Mouse (Mus musculus) cerebellum, adult (tissue): ENCODE results near the gene Csnk1d.
A peak's percentile ranks its signal among the peaks of the same experiment; 100 is the strongest.

Source experiments
- ATAC-seq: cut with Nextera tagmentation; 2 replicates; pipeline ENCODE4 v1.9.2; 2017; ENCODE audit warnings: mild to moderate bottlenecking, moderate library complexity, mixed read lengths; ENCODE audit not compliant: insufficient number of reproducible peaks, low FRiP score, low TSS enrichment

The Csnk1d gene

DNA sequence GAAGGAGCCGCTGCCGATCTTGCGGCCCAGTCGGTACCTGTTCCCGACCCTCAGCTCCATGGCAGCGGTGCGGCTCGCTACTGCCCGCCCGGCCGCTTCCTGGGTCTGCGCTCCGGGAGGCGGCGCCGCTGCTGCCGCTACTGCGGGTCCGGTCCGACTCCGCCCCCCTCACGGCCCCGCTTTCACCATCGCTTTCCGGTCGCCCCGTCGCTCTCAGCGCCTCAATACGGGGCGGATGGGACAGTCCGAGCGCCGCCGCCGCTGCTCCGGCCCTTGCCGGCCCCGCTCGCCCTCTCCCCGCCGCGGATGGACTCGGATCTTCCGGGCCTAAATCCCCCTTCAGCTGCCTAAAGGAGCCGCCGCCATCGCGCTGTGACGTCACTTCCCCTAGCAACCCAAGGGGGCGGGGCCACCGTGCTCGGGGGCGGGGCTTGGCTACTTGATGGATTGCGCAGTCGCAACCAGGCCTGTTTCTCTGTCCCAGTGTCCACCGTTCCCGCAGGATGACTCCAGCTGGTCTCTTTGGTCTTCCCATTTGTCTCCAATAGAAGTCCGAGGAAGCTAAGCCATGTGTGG is at the start of gene Csnk1d:
Gene Csnk1d, minus strand, starts transcription at position 380 of the 576 bp plus-strand sequence.
- ATAC-seq: peak; percentile 74; the same call in 1 of the 2 replicates

DNA sequence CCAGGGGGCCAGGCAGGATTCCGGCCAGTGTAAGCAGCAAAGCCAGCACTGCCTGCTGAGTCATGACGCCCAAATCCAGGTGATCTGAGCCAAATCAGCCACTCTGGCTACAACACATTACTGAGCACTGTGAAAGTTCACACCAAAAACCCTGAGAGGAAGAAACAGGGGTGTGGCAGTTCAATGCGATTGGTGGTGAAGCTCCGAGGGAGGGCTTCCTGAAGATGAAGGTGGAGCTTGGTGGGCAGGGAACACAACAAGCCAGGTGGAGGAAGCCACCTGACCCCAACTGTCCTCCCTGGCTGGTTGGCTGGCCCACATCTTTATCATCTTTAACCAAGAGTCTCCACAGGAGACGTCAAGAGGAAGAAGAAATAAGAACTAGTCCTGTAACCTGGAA is 48.2 kb upstream of the Csnk1d start, which contains the start of gene Cd7:
Gene Cd7, minus strand, starts transcription at position 117 of the 400 bp plus-strand sequence.
- ATAC-seq: no peak

GRCm38 (mm10) chr11:121038366-121039240 is 47.5 kb upstream of the Csnk1d start:
- no peak for ATAC-seq

GRCm38 (mm10) chr11:121033118-121033517 is 42.0 kb upstream of the Csnk1d start:
- ATAC-seq: no peak

- ATAC-seq: no peak
These were observed 36.1 kb upstream of the Csnk1d start for GRCm38 (mm10) chr11:121027259-121027658.

- no peak for ATAC-seq
These were observed 33.0 kb upstream of the Csnk1d start for GRCm38 (mm10) chr11:121024163-121024562.

DNA sequence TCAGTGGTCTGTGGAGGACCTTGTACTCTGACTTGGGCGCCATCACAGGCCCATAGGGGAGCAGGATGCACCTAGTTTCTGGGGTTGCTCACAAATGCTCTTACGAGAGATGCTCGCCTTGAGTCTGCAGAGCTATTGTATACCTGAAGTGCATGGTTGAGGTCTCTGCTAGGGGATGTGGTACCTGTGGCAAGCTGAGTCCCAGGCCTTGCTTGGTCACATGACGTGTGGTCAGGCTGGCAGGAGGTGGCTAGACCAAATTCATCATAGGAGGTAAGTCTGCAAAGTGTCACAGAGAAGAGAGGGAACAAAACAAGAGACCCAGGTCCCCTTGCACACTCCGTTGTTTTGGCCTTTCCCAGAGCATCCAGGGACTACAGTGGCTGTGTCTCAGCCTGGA is 28.4 kb upstream of the Csnk1d start:
- ATAC-seq: no peak

DNA sequence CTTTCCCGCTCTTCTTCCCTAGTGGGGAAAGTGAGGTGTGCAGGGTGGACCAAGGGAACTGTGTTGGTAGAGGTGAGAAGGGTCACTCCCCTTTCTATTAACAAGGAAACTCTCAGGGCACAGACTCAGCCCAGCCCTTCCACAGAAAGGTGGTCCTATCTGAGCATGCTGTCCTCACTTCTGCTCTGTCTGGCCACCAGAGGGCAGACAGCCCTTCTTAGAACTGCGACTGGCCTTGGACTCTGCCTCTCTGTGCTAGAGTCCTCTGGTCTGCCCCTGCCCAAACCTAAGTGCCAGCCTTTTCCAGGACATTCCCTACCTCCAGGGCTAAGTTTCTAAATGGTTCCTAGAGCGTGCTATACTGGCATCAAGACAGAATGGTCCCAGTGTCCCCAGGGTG is 26.6 kb upstream of the Csnk1d start:
- ATAC-seq: no peak

GRCm38 (mm10) chr11:121015472-121015871 is 24.3 kb upstream of the Csnk1d start:
- ATAC-seq: no peak

- peak; percentile 76 for ATAC-seq
These were observed 23.8 kb upstream of the Csnk1d start for GRCm38 (mm10) chr11:121014896-121015300.

DNA sequence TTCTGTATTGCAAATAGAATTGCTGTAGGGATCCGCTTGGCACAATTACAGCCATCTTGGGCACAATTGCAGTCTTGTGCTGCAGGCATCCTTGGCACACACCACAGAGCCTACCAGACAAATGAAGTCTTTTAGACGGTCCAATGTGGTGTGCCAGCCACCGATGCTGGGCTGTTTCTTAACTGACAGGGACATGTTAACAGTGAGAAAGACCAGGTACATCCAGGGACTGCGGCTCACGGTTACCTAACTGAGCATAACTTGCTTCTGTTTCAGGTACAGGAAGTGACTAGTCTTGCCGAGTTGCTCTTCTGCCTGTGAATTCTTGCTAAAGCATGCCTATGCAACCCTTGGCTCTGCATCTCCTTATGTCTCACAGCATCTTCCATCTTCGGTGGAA is 22.5 kb upstream of the Csnk1d start:
- no peak for ATAC-seq

GRCm38 (mm10) chr11:121010044-121010755 is 19.1 kb upstream of the Csnk1d start:
- no peak for ATAC-seq

DNA sequence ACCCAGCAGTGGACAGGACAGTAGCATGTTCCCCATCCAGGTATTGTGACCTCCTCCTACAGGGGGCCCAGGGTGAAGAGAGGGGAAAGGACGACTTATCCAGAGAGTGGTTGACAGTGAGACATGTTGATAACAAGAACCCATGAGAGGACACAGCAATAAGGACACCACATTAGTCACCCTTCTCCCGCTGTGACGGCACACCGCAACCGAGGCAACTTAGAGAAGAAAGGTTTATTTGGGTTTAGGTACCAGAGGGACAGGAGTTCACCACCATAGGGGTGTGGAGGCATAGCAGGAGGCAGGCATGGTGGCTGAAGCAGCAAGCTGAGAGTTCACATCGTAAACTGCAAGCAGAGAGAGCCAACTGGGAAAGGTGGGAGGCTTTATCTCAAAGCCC is 15.1 kb upstream of the Csnk1d start:
- no peak for ATAC-seq

GRCm38 (mm10) chr11:121004281-121004680 is 13.2 kb upstream of the Csnk1d start:
- no peak for ATAC-seq

- ATAC-seq: no peak
These were observed 10.8 kb upstream of the Csnk1d start for GRCm38 (mm10) chr11:121001966-121002365.

- ATAC-seq: no peak
These were observed 3.6 kb upstream of the Csnk1d start for GRCm38 (mm10) chr11:120994741-120995140.

DNA sequence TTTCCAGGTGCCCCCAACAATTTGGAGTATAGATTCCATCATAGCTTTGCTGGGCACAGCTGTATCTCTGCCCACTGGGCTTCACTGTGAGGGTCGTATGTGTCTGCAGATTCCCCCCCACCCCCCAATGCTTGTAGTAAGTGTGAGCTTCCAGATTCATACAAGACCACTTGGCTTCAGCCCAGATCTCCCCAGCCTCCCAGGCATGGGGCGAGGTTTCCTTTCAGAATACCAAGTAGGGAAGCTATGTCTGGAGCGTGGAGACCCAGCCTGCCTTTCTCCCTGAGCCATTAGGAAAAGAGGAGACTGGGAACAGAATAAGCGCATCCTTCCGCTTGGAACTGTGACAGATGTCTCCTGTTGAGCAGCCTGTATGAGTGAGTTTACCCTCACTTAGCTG is 2.5 kb upstream of the Csnk1d start:
- no peak for ATAC-seq

- ATAC-seq: no peak
These were observed 1.9 kb upstream of the Csnk1d start for GRCm38 (mm10) chr11:120993080-120993479.

GRCm38 (mm10) chr11:120991791-120992190 is 661 bp upstream of the Csnk1d start:
- no peak for ATAC-seq

DNA sequence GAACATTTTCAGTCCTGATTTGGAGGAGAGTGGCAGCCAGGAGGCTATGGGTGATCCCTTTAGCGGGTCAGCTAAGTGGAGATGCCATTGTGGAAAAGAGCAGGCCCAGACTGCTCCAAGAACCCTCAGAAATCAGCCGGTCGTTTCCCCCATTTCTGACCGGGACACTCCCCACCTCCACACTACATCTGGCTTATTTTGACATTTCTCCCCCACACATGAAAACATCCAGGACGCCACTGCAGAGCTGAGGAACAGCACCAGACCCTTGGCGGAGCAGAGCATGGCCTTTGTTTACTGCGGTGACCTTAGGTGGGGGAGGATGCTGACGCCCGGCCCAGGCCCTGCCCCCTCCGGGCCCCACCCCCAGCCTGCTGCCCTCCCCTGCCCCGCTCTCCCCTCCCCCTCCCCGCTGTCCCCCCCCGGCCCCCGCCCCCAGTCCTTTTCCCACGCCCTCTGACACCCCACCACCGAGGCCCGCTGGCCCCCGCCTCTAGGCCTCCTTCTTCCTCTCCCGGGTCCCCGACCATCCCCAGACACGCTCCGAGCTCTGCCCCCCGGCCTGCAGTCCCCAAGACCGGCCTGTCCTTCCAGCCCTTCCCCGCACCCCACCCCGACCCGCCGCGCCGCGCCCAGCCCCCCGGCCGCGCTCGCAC is 876 bp downstream of the Csnk1d start:
- no peak for ATAC-seq

DNA sequence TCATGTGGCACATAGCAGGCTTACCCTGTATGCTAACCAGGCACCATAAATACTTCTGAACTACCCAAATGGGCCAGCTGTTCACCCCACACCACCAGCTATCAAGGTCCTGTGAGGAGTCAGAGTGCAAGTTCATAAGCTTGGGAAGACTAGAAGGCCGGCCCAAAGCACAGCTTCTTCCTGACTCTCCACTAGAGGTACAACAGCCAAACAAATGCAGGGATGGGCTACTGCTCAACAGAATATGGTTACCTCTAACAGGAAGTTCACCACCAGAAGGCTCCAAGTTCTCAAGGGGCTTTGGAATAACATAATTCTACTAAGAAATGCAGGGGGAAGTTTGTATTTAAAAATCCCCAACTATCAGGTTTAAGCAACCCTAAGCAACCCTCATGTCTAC is 1.6 kb downstream of the Csnk1d start:
- no peak for ATAC-seq
